Mouse (Mus musculus) C2C12 (cell line): ENCODE results near the gene Mmrn2.

ENCODE experiments used
- CTCF ChIP-seq: IDR thresholded peaks from one replicate; pipeline ENCODE4 v1.5.1; 2011; ENCODE audit not compliant: control insufficient read depth, insufficient read depth, insufficient read length
- MAX ChIP-seq: IDR thresholded peaks from one replicate; pipeline ENCODE4 v1.6.1; 2011; ENCODE audit warnings: mild to moderate bottlenecking, control low read depth
- MYOD1 ChIP-seq: IDR thresholded peaks from one replicate; pipeline ENCODE4 v1.6.1; 2011; ENCODE audit warnings: low read depth; ENCODE audit not compliant: control insufficient read depth, insufficient read length
- MYOG ChIP-seq: IDR thresholded peaks from one replicate; pipeline ENCODE4 v1.6.1; 2011; ENCODE audit not compliant: control insufficient read depth, insufficient read length; ENCODE audit errors: extremely low read depth

- TF ChIP-seq MYOD1 (no peak), MAX (no peak), CTCF (no peak), MYOG (no peak)
These were observed 45.8 kb downstream of the Mmrn2 start for GRCm38 (mm10) chr14:34421078-34421477.
